Mouse (Mus musculus): ENCODE data around the gene Chd5.

DNA sequence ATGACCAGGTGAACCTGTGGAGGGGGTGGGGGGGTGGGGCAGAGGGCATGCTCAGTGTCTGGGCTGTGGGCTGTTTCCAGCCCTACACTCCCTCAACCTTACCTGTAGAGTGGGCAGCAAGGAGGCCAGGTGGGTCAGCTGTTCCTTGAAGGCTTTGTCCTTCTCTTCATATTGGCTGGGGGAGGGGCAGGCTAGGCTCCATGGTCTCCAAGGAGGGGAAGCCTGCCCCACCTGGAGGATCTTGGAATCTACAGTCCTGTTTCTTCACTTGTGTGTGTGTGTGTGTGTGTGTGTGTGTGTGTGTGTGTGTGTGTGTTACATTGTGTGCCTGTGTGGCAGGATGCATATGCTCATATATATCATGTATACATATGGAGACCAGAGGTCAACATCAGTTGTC is 24.5 kb upstream of the Chd5 start:
- no peak for TF ChIP-seq POLR2A (IDR thresholded peaks at IDR 0.05; ENCODE audit: insufficient read length, low read depth)
- TF ChIP-seq USF1 (IDR thresholded peaks at IDR 0.05; ENCODE audit: low read depth): no peak
- TF ChIP-seq E2F4 (IDR thresholded peaks at IDR 0.05; ENCODE audit: insufficient read depth): no peak
- no peak for TF ChIP-seq MAX (IDR thresholded peaks at IDR 0.05; ENCODE audit: low read depth)
- TF ChIP-seq MYOG (IDR thresholded peaks at IDR 0.05; ENCODE audit: control insufficient read depth in 1 of 3, insufficient read depth in 1 of 3, insufficient read length in 2 of 3, low read depth in 2 of 3): no peak
- TF ChIP-seq MYOD1 (IDR thresholded peaks at IDR 0.05; ENCODE audit: control insufficient read depth in 1 of 3, insufficient read length in 2 of 3, low read depth in 2 of 3): no peak

Measured in myocyte (in vitro differentiated cells).